Mouse (Mus musculus): Measurements from ENCODE around the gene Gm4305.
"Not testable (repeated sequence)": the region's sequence is repeated elsewhere in the genome, so short reads cannot be mapped to it uniquely, and the experiment has no call there.

Gm4305 gene

DNA sequence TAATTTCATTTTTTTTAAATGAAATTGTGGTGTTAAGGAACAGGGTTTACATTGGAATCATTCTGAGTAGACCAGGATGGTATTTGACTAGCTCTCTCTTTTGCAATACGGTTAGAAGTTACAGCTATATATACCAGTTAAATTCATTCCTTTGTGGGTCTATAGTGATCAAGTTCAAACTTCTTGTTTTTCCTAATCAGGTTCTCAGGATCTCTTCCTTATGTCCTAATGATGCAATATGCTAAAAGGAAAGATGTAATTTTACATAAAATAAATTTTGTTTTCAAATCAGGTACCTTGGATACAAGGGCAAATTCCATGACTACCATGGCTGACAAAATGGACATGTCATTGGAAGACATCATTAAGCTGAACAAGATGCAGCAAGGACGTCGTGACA, at the start of gene Gm4305:
Gene Gm4305, plus strand, starts transcription at position 301 of the 400 bp plus-strand sequence.
- not testable (repeated sequence) for DNase-seq (ENCODE audit: low read depth, low spot score)

DNA sequence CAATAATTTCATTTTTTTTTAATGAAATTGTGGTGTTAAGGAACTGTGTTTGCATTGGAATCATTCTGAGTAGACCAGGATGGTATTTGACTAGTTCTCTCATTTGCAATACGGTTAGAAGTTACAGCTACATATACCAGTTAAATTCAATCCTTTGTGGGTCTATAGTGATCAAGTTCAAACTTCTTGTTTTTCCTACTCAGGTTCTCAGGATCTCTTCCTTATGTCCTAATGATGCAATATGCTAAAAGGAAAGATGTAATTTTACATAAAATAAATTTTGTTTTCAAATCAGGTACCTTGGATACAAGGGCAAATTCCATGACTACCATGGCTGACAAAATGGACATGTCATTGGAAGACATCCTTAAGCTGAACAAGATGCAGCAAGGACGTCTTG, 15.5 kb upstream of the Gm4305 start, which contains the start of gene Gm4301:
Gene Gm4301, plus strand, starts transcription at position 301 of the 400 bp plus-strand sequence.
- DNase-seq (ENCODE audit: low read depth, low spot score): not testable (repeated sequence)

DNA sequence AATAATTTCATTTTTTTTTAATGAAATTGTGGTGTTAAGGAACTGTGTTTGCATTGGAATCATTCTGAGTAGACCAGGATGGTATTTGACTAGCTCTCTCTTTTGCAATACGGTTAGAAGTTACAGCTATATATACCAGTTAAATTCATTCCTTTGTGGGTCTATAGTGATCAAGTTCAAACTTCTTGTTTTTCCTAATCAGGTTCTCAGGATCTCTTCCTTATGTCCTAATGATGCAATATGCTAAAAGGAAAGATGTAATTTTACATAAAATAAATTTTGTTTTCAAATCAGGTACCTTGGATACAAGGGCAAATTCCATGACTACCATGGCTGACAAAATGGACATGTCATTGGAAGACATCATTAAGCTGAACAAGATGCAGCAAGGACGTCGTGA, 10.4 kb upstream of the Gm4305 start, which contains the start of gene Gm4302:
Gene Gm4302, plus strand, starts transcription at position 301 of the 400 bp plus-strand sequence.
- DNase-seq (ENCODE audit: low read depth, low spot score): not testable (repeated sequence)

DNA sequence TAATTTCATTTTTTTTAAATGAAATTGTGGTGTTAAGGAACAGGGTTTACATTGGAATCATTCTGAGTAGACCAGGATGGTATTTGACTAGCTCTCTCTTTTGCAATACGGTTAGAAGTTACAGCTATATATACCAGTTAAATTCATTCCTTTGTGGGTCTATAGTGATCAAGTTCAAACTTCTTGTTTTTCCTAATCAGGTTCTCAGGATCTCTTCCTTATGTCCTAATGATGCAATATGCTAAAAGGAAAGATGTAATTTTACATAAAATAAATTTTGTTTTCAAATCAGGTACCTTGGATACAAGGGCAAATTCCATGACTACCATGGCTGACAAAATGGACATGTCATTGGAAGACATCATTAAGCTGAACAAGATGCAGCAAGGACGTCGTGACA, 5.2 kb upstream of the Gm4305 start, which contains the start of gene Gm4303:
Gene Gm4303, plus strand, starts transcription at position 301 of the 400 bp plus-strand sequence.
- DNase-seq (ENCODE audit: low read depth, low spot score): not testable (repeated sequence)

DNA sequence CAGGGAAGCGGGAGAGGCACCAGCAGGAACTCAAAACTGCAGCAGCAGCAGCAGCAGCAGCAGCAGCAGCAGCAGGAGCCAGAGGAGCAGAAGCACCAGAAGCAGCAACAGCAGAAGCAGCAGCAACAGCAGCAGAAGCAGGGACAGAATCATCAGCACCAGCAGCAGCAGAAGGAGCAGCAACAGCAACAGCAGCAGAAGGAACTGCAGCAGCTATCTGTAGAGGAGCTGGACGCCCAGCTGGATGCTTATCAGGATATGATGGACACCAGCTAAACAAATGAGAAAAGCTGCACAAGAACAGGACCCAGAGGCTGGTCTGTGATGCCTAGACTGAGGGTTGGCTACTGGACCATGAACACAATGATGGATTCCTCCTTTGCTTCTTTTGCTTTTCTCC, 5.9 kb downstream of the Gm4305 start:
- not testable (repeated sequence) for DNase-seq (ENCODE audit: low read depth, low spot score)

DNA sequence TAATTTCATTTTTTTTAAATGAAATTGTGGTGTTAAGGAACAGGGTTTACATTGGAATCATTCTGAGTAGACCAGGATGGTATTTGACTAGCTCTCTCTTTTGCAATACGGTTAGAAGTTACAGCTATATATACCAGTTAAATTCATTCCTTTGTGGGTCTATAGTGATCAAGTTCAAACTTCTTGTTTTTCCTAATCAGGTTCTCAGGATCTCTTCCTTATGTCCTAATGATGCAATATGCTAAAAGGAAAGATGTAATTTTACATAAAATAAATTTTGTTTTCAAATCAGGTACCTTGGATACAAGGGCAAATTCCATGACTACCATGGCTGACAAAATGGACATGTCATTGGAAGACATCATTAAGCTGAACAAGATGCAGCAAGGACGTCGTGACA, 10.1 kb downstream of the Gm4305 start, which contains the start of gene Gm4307:
Gene Gm4307, plus strand, starts transcription at position 301 of the 400 bp plus-strand sequence.
- DNase-seq (ENCODE audit: low read depth, low spot score): not testable (repeated sequence)

DNA sequence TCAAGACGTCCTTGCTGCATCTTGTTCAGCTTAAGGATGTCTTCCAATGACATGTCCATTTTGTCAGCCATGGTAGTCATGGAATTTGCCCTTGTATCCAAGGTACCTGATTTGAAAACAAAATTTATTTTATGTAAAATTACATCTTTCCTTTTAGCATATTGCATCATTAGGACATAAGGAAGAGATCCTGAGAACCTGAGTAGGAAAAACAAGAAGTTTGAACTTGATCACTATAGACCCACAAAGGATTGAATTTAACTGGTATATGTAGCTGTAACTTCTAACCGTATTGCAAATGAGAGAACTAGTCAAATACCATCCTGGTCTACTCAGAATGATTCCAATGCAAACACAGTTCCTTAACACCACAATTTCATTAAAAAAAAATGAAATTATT, 31.6 kb downstream of the Gm4305 start, which contains the start of gene Gm4312:
Gene Gm4312, minus strand, starts transcription at position 101 of the 400 bp plus-strand sequence.
- DNase-seq (ENCODE audit: low read depth, low spot score): not testable (repeated sequence)

Data from R1 (cell line).